Mouse (Mus musculus): Measurements from ENCODE around the gene Etv5.
"Not testable (repeated sequence)": the region's sequence is repeated elsewhere in the genome, so short reads cannot be mapped to it uniquely, and the experiment has no call there.

Gene Etv5

DNA sequence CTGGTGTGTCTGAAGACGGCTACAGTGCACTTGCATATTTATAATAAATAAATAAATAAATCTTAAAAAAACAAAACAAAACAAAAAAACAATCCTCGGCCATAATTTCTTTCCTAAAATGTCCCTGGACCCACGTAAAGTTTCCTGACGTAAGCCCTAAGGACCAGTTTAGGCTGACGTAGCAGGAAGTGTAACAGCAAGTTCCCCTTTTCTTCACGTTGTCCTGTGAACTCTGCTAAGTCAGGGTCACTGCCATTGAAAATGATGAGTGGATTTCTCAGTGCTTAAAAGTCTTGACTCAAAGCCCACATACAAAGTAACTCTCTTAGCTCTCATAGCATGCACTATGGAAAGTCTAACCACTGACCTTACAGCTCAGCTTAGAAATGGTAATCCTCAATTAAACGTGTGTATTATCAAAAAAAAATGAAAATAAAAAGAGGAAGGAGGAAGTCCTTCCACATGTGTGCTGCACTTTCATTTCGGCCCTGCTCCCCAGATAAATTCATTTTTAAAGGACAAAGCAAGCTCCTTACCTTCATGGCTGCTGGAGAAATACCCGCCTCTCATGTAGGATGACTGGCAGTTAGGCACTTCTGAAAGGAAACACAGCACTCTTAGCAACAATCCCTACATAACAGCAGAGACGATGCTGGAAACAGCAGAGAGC lies 40.6 kb downstream of the Etv5 start:
- no peak for ATAC-seq (ENCODE audit: insufficient number of reproducible peaks, low FRiP score, low TSS enrichment)

DNA sequence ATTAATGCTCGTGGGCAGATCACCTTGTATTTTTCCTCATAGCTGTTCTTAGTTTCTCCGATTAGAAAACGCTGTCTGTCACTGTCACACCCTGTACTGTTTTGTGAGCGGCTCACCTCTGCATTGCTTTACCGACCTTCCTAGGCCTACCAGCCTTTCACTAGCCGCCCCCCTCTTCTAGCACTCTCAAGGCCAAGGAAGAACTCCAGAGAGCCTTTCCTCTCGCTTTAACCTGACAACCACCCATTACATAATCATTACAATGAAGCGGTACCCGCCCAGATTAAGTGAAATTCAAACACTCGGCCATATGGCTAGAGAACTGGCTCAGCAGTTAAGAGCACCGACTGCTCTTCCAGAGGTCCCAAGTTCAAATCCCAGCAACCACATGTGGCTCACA lies 41.2 kb downstream of the Etv5 start:
- no peak for ATAC-seq (ENCODE audit: insufficient number of reproducible peaks, low FRiP score, low TSS enrichment)

DNA sequence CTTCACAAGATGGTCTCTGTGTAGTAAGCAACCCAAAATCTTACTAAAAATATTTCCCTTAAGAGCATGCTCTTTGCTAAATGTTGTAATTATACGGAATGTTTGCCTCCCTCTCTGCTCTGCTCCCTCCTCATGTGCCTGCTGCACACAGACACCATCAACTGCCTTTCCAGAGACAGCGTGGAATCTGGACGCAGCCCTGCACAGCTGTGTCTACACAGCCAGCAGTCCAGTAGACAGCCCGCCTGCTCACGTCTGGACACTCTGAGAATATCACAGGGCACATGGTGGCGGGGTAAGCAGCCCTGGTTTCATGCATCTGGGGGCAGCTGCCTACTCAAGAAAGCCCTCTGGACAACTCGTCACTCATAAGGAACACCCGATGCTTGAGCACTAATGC lies 43.1 kb downstream of the Etv5 start:
- ATAC-seq (ENCODE audit: insufficient number of reproducible peaks, low FRiP score, low TSS enrichment) = no peak

DNA sequence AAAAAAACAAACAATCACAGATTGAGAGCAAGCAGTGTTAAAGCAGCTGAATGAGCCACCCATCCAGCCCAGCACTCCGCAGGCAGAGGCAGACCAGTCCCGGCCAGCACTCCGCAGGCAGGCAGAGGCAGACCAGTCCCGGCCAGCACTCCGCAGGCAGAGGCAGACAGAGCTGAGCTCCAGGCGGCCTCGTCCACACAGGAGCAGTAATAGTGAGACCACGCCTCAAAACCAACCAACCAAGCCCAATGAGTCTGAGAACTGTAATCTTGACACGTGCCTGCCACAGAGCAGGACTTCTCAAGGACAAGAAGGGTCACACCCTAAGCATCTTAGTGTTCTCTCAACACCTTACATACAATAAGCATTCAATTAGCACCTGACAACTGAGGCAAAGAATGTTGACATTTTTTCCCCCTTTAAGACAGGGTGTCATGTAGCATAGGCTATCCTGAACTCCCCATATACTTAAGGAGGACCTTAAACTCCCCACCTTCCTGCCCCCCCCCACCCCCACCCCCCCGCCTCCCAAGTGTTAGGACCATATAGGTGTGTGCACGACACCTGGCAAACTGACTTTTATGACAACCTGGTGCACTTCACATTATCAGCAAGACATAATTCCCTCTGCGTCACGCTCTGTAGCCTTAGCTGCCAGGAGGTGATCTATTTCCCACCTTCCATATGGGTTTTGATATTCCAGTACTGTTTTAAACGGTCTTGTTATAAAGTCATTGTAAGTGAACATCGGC lies 44.2 kb downstream of the Etv5 start:
- no peak for ATAC-seq (ENCODE audit: insufficient number of reproducible peaks, low FRiP score, low TSS enrichment)

DNA sequence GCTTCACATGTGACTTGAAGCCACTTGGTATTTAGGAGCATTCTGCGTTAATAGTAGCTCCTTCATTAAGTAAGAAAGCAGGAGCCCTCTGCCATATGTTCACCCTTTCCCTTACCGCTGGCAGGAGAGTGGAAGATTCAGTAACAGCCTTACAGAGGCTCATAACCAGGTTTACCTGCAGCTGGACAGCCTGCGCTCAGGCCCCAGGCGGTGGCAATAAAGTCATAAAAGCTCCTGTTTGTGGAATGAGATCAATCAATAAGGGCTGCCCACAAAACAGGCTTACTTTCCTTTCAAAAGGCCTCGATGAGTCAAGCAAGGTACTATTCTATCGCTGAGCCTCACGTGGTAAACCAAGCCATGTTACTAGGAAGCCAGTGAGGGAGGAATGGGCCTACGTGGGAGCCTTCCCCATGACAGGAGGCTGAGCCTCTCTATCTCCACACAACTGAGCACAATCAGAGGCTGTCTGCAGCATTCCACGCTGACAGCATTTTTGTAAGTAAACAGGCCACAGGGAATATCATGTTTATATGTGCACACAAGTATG lies 49.1 kb downstream of the Etv5 start:
- ATAC-seq (ENCODE audit: insufficient number of reproducible peaks, low FRiP score, low TSS enrichment) = no peak

DNA sequence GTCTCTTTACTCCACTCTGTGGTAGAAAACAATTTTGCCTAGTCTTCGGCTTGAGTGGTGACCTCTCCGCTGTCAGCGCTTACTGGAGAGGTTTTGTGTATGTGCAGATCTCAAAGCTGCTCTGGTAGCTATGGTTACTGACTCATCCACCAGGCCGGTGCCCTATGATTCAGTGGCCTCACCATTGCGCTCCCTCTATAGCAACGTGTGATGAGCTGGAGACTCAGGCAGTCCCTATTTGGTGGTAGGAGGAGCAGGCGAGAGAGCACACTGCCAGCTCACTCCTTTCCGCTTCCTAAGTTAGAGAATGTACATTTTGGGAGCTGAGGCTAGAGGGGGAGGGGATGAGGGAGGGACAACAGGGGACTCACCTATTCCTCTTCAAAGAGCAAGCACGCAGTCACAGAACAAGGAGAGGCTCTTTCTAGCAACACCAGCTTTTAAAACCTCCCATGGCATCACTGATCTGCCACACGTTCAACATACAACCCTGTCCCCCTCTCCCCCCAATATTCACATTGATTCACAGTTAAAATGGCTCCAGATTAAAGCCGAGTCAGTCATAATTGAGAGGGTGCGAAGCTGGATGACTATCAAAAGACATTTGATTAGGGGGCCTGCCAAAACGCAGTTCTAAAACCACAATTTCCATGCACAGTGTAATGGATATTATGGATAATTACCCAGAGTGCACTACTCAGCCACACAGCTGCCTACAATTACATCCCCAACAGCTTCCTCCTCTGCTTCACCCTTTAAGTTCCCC lies 50.2 kb downstream of the Etv5 start:
- ATAC-seq (ENCODE audit: insufficient number of reproducible peaks, low FRiP score, low TSS enrichment) = no peak

DNA sequence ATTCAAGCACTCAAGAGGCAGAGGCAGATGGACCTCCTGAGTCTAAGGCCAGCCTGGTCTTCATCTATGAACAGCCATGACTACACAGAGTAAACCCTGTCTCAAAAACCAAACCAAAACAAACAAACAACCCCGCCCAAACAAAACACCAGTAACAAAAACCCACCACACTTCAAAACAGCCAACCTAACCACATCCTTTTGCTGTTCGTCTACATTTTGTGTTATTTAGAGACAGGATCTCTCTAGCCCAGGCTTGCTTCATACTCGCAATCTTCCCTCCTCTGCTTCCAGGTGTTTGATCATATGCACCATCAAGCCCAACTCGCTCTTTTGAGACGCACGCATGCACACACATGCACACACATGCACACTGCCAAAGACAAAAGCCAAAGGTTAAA lies 51.8 kb downstream of the Etv5 start:
- no peak for ATAC-seq (ENCODE audit: insufficient number of reproducible peaks, low FRiP score, low TSS enrichment)

DNA sequence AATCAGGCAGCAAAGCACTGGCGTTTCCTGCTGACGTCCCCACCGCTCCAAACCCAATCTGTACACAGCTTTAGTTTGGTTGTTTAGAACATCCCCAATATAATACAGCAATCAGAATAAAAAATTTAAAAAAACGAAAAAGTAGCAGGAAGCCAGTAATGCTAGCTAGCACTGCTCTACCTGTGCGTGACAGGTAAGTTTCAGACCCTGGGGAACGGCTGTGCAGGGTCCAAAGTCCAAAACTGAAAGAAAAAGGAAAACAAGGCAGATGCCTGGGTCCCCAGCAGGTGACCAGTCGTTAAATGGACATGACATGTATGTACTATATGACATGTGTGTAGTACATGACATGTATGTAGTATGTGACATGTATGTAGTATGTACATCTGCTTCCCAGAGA lies 57.5 kb downstream of the Etv5 start:
- not testable (repeated sequence) for ATAC-seq (ENCODE audit: insufficient number of reproducible peaks, low FRiP score, low TSS enrichment)

DNA sequence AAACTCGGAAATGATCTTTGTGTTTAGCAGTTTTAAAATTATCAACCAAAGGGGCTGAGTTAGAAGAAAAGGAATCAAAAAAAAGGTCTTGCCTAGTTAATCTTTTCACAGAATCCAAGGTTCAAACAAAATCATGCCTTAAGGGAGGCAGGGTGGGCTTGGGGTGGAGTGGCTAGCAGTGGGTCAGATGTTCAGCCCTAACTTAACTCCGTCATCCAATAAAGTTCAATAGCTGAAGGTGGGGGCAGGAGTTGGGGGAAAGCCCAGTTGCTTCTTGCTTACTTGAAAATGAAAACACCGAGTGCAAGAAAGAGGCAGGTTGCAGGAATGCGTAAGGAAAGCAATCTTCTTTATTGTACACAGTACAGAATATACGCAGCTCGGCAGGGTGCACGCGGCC lies 58.5 kb downstream of the Etv5 start:
- no peak for ATAC-seq (ENCODE audit: insufficient number of reproducible peaks, low FRiP score, low TSS enrichment)

DNA sequence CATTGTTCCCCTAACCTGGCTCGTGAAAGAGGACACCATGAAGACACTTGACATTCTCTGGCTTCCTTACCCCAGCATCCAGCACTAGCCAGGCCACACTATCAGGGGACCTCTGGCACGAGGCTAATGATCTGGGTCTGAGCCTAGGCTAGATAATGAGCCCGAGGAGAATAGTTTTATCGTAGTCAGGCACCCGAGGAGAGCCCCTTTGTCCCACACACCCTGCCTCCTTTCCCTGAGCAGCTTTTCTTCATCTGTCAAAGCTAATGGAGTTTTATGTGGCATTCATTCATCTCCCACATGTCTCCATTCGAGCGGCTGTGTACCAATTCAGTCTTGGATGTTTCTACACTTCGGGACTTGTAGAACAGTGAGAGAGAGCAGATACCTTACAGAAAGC lies 59.5 kb downstream of the Etv5 start:
- ATAC-seq (ENCODE audit: insufficient number of reproducible peaks, low FRiP score, low TSS enrichment) = no peak

DNA sequence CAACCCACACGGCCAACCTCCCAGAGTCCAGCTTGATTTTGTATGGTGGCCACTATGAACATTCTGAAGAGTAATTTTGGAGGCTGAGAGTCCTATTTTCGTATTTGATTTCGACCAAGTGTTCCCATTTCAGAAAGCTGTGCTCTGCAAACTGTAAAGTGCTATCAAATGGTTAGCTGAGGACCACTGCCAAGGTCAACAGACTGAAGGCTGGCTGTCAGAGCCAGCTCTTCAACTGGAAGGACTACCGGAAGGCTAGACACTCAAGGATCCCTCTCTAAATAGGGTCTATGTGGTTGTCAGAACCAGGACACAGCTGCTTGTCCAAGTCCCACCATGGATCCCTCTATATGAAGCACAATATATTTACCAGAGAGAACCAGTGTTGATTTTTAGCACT lies 60.2 kb downstream of the Etv5 start:
- no peak for ATAC-seq (ENCODE audit: insufficient number of reproducible peaks, low FRiP score, low TSS enrichment)

DNA sequence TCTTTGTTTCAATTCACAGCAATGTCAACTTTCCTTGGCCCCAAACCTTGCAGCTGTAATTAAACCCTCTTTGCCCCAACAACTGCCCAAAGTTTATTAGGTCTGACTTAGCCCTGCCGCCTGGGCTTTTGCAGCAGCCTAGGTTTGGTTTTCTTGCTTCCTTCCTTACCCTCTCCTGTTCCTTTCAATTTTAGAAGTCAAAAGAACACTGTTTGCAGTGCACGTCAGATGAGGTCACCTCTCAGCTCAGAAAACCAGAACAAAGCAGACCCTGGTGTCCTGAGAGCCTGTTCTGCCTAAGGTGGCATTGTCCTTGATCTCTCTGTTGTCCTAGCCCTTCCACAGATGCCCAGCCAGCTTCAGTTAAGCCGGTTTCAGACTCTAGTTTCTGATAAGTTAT lies 61.8 kb downstream of the Etv5 start:
- ATAC-seq (ENCODE audit: insufficient number of reproducible peaks, low FRiP score, low TSS enrichment) = no peak

DNA sequence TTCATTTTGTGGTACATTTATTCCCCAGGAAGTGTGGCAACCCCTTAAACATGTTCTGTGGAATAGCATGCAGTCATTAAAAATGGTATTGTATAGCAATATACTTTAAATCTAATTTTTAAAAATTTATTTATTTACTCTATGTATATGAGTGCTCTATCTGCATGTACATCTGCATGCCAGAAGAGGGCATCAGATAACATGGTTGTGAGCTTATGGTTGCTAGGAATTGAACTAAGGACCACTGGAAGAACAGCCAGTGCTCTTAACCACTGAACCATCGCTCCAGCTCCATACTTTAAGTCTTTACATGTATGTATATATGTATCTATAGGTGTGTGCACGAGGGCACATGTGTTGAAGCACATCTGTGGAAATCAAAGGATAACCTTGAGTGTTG lies 64.6 kb downstream of the Etv5 start:
- ATAC-seq (ENCODE audit: insufficient number of reproducible peaks, low FRiP score, low TSS enrichment) = no peak

DNA sequence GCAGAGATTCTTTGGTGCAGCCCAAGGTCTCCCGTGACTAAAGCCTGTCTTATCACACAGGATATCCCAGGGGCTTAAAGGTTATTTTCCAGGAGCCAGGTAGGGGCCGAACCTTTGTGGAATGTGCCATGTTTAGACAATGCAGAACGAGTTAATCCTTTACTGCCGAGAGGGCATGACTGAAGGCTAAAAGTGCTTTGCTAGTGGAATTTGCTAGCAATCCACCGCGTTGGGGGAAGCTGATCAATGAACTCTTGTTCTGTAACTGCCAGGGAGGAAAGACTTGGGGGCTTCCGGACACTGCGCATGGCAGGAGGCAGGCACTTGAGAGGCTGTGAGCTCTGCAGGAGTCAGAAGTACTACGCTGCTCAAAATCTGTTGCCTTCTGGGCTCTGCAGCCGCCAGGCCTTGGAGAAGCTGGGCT lies 66.8 kb downstream of the Etv5 start:
- ATAC-seq (ENCODE audit: insufficient number of reproducible peaks, low FRiP score, low TSS enrichment) = no peak

DNA sequence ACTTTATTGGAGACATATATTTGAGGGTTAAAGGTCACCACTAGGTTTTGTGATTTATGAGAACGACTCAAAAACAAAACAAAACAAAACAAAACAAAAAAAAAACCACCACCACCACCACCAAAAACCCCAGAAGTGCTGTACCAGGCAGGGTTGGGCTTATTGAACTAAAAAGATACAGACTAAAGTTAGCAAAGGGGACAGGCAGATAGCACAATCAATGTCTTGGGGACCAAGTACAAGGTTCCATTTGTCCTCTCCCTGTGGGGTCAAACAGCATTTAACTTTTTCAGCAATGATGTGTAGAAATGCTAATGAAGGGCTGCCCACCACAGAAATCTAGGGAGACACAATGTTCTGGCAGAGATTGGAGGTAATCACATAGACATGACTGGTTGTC lies 67.3 kb downstream of the Etv5 start:
- ATAC-seq (ENCODE audit: insufficient number of reproducible peaks, low FRiP score, low TSS enrichment) = no peak

DNA sequence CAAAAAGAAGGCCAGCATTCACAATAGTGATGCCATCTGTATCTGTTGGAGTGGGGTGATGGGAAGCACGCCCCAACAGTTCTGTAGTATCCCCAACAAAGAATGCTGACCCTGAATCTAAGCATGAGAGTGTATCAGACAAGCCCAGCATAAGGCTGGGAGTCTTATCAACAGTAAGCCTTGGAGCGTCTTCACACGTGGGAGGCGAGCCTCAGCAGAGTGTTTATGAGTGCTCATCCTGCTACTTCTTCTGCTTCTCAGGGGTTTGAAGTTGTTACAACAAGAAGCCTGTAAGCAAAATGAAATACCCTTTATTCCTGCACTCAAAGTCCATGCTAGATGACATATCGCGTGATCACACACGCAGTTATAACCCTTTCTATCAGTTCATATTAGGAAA lies 72.4 kb downstream of the Etv5 start:
- no peak for ATAC-seq (ENCODE audit: insufficient number of reproducible peaks, low FRiP score, low TSS enrichment)

DNA sequence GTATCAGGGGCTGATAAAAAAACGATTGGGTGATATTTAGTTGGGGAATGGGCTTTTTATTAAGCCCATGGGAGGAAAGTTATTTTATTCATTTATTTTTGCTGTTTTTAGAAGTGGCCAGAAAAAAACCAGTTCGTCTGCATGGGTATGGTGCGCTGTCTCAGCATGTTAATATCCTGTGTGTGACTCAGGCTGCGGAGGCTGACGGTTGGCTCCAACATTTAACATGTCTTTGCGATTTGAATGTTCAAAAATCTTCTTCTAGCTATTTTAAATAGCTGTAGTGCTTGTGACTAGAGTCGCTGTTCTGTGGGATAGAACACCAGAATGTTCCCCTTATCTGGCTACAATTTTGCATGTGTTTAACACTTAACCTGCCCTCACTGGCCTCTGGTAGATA lies 73.5 kb downstream of the Etv5 start:
- ATAC-seq (ENCODE audit: insufficient number of reproducible peaks, low FRiP score, low TSS enrichment) = no peak

DNA sequence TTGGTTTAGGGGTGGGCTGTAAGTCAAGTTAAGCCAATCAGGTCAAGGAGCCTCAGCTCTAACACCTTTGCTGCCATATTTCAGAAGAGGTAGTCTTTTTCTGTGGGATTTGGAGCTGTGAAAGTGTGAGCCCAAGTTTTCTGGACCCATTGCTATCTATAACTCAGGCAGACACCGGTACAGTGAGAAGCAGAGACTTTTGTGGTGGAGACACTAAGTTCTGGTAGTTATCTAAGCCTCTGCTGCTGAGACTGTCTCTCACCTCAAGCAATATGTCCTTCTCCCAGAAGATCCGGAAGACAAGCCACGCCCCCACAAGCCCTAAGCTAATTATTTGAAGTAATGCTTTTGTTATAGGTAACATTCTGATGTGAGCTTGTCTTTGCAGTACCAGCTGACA lies 73.9 kb downstream of the Etv5 start:
- ATAC-seq (ENCODE audit: insufficient number of reproducible peaks, low FRiP score, low TSS enrichment) = no peak

DNA sequence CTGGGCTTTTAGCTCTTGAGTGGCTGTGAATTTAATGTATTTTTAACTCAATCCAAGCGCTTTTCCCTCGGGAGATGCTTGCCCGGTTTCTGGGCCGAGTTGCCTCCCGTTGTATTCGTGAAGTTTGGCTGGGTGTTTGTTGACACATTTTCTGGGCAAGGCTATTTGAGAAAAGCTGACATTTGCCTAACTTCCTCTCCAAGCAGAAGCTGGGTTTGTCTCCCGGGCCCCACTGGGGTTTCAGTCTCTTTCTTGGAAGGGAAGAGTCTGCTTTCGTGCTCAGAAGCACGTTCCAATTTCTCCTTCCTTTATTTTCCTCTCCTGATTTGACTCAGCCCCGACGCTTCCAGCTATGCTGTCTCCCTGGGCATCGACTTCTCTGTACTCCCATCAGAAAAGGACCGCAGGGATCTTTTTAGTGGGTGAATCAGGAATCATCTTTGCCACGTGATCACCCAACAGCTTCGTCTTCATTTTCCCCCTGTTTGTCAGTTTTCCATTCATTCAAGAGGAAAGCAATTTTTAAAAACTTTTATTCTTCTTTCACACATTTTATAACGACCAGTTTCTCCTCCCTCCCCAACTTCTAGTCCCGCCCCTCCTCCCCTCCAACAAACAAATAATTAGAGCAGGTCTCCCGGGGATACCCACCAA lies 80.7 kb downstream of the Etv5 start:
- ATAC-seq (ENCODE audit: insufficient number of reproducible peaks, low FRiP score, low TSS enrichment) = no peak

DNA sequence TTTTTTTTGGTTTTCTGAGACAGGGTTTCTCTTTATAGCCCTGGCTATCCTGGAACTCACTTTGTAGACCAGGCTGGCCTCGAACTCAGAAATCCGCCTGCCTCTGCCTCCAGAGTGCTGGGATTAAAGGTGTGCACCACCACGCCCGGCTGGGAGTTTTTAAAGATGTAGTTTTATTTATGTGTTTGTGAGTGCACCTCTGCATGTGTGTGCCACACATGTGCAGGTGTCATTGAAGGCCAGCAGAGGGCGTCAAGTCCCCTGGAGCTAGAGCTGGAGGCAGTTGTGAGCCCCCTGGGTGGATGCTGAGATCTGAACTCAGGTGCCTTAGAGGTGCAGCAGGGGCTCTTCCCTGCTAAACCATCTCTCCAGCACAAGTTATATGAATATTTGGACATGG lies 85.3 kb downstream of the Etv5 start:
- ATAC-seq (ENCODE audit: insufficient number of reproducible peaks, low FRiP score, low TSS enrichment) = not testable (repeated sequence)

DNA sequence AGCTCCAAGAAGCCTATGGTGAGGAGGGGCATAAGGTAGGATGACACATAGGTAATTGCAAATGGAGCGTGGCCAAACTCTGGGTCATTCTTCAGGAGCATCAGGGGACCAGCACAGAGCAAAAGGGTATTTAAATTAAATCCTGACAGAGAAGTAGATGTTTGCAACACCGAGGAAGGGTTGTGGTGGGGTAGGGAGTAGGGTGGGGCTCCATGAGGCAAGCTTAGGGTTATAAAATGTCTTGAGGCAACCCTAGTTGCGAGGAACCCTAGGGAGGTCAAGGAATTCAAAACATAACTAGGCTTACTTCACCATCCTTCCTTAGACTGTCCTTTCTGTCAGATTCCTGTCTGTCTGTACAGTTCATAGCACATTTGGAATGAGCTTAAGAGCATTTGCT lies 85.9 kb downstream of the Etv5 start:
- ATAC-seq (ENCODE audit: insufficient number of reproducible peaks, low FRiP score, low TSS enrichment) = no peak
